Mouse (Mus musculus) megakaryocyte, embryonic 14.5 days (primary cell): ENCODE data around the gene Flot1.

Experiments used
- FLI1 ChIP-seq: IDR thresholded peaks from 2 replicates; pipeline ENCODE4 v1.6.1; 2012; ENCODE audit warnings: low read length, inconsistent platforms, mixed read lengths
- GATA1 ChIP-seq: IDR thresholded peaks from 3 replicates; pipeline ENCODE4 v1.6.1; 2012; ENCODE audit warnings: mixed read lengths, low read length, inconsistent platforms, borderline replicate concordance

DNA sequence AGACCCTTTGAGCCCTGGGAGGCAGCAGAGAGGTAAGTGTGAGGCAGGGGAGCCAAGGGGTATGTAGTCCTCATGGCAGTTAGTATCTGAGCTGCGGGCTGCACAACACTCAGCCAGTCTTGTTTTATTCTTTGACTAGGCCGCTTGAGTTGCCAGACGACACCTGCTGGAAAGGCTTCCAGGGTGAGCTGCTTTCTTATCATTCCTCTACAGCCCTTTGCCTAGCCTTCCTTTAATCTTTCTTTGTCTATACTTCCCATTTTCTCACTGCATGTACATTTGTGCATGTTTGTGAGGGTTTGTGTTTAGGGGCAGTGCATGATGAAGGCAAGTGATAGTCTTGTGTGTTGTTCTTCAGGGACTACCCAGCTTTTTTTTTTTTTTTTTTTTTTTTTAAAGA lies 27.9 kb downstream of the Flot1 start:
- TF ChIP-seq GATA1 (no peak), FLI1 (no peak)
